Comparison of ENCODE assay signal across 21 mouse cellular contexts in the genomic region with DNA sequence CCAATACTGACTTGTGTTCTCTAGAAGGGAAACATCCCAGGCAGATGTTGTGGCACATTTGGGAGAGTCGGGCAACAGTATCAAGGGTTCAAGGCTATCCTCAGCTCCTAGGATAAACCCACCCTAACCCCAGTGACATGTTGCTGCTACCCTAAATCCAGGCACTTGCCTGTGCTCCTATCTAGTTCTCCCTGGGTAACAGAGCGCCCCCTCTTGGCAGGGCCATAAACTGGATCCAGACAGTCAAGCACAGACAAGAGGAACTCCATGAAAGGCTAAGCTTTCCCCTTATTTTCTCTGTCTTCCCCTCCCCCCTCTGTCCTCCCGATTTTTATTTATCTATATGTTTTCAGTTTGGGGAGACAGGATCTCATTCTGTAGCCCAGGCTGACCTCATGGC. TPM values are rescaled to one million over a fixed set of nuclear protein-coding genes. Genes with fewer than 3 reads are reported as not detected.
DNase-seq lines count a peak whose midpoint lies in the region; ATAC-seq and TF ChIP-seq lines count a peak whose summit lies in the region.
"Had no signal": no experiment of that assay in that cellular context is flagged by ENCODE, and none has a peak within 500 bp of the region (broad histone marks: within the 10 kb centered on the region; RNA-seq: fewer than 3 reads in every experiment).

No protein-coding gene starts in this region.

- TF ChIP-seq EP300 in lung, postnatal 0 days (IDR thresholded peaks at IDR 0.05): no peak

- TF ChIP-seq CTCF in intestine, postnatal 0 days (IDR thresholded peaks at IDR 0.05; ENCODE audit: low read depth): peak; percentile 46
- TF ChIP-seq CTCF in lung, postnatal 0 days (IDR thresholded peaks at IDR 0.05): peak; percentile 33
- TF ChIP-seq CTCF in small intestine, adult 2 months (IDR thresholded peaks at IDR 0.05; ENCODE audit: extremely low read depth, insufficient read length, insufficient replicate concordance, low read depth, low read length): peak; percentile 42; the same call in 1 of the 2 replicates

- ATAC-seq in intestine, postnatal 0 days: no peak
- no peak for ATAC-seq in intestine, embryonic 16.5 days
- ATAC-seq in lung, postnatal 0 days: no peak
- no peak for ATAC-seq in megakaryocyte-erythroid progenitor cell, adult 5-6 weeks (replicated peaks; ENCODE audit: low FRiP score, low TSS enrichment, poor library complexity, severe bottlenecking)

- no peak for TF ChIP-seq POLR2A in small intestine, adult 2 months (IDR thresholded peaks at IDR 0.05; ENCODE audit: low read depth, low read length)

- H3K9me3 ChIP-seq in intestine, postnatal 0 days (ENCODE audit: control insufficient read depth): no peaks in the 10 kb centered on the region
- no peaks in the 10 kb centered on the region for H3K9me3 ChIP-seq in intestine, embryonic 16.5 days (ENCODE audit: control insufficient read depth, low read length)
- no peaks in the 10 kb centered on the region for H3K9me3 ChIP-seq in lung, postnatal 0 days (ENCODE audit: low read length)
- H3K9me3 ChIP-seq: embryonic facial prominence, embryonic 15.5 days; forebrain, embryonic 12.5 days; limb, embryonic 13.5 days; midbrain, embryonic 12.5 days had no signal

- H3K4me2 ChIP-seq in intestine, postnatal 0 days (replicated peaks; ENCODE audit: low read depth): no peak overlapping the region
- no peak overlapping the region for H3K4me2 ChIP-seq in intestine, embryonic 16.5 days (ENCODE audit: low read depth, low read length)
- H3K4me2 ChIP-seq in lung, postnatal 0 days (replicated peaks; ENCODE audit: low read depth, low read length): no peak overlapping the region
- H3K4me2 ChIP-seq: embryonic facial prominence, embryonic 15.5 days; forebrain, embryonic 12.5 days; hindbrain, embryonic 14.5 days; limb, embryonic 13.5 days; midbrain, embryonic 12.5 days had no signal

- no peak overlapping the region for H3K4me3 ChIP-seq in intestine, postnatal 0 days (ENCODE audit: low read depth, low read length)
- no peak overlapping the region for H3K4me3 ChIP-seq in intestine, embryonic 16.5 days (ENCODE audit: low read length)
- no peak overlapping the region for H3K4me3 ChIP-seq in lung, postnatal 0 days (ENCODE audit: low read depth, low read length)
- no peak overlapping the region for H3K4me3 ChIP-seq in small intestine, adult 2 months (ENCODE audit: low read depth, low read length)
- H3K4me3 ChIP-seq: embryonic facial prominence, embryonic 15.5 days; forebrain, embryonic 12.5 days; limb, embryonic 13.5 days; midbrain, embryonic 12.5 days had no signal

- no peak for DNase-seq in lung, postnatal 0 days (ENCODE audit: low spot score)
- no peak for DNase-seq in lung, postnatal 36 days
- DNase-seq in NIH3T3 (ENCODE audit: low read depth): peak; percentile 17
- no peak for DNase-seq in layer of hippocampus, adult 8-10 months (ENCODE audit: low spot score in 2 of 2)
- DNase-seq: adrenal gland, adult 8-10 months; cerebellum, adult 2 months; heart, postnatal 10 days; lung, postnatal 14 days had no signal

- H3K36me3 ChIP-seq in intestine, postnatal 0 days (ENCODE audit: control insufficient read depth, insufficient read depth): no peaks in the 10 kb centered on the region
- H3K36me3 ChIP-seq in intestine, embryonic 16.5 days (ENCODE audit: control insufficient read depth, insufficient read depth, low read length): no peaks in the 10 kb centered on the region
- H3K36me3 ChIP-seq in lung, postnatal 0 days (ENCODE audit: insufficient read depth, low read length): no peaks in the 10 kb centered on the region
- H3K36me3 ChIP-seq in small intestine, adult 2 months (ENCODE audit: control insufficient read depth, insufficient read depth, low read length): no peaks in the 10 kb centered on the region
- H3K36me3 ChIP-seq: embryonic facial prominence, embryonic 15.5 days; forebrain, embryonic 12.5 days; limb, embryonic 13.5 days; midbrain, embryonic 12.5 days had no signal

- 58% methylated on average over 3 of the region's 3 CpGs for WGBS in intestine, postnatal 0 days
- WGBS in intestine, embryonic 16.5 days: 54% methylated on average over 3 of the region's 3 CpGs
- 55% methylated on average over 3 of the region's 3 CpGs for WGBS in lung, postnatal 0 days
- WGBS in small intestine, adult 2 months: 50% methylated on average over 3 of the region's 3 CpGs

- 0 out of 2 replicates have a peak, but pooled peaks cover 5% of the 10 kb centered on the region for H3K27me3 ChIP-seq in intestine, postnatal 0 days (replicated peaks; ENCODE audit: control insufficient read depth, insufficient read depth, low read length)
- H3K27me3 ChIP-seq in intestine, embryonic 16.5 days (replicated peaks; ENCODE audit: control insufficient read depth, insufficient read depth, low read length): 0 out of 2 replicates have a peak, but pooled peaks cover 4% of the 10 kb centered on the region
- H3K27me3 ChIP-seq in lung, postnatal 0 days (replicated peaks; ENCODE audit: insufficient read depth, low read length): no peaks in the 10 kb centered on the region
- H3K27me3 ChIP-seq in small intestine, adult 2 months (ENCODE audit: control insufficient read depth, insufficient read depth, low read length): no peaks in the 10 kb centered on the region
- H3K27me3 ChIP-seq: embryonic facial prominence, embryonic 15.5 days had no signal

- H3K4me1 ChIP-seq in intestine, postnatal 0 days (replicated peaks; ENCODE audit: control insufficient read depth, insufficient read depth, low read length): no peaks in the 10 kb centered on the region
- H3K4me1 ChIP-seq in intestine, embryonic 16.5 days (ENCODE audit: control insufficient read depth, insufficient read depth, low read length): peaks cover 6% of the 10 kb centered on the region; the same call in 1 of the 2 replicates
- H3K4me1 ChIP-seq in lung, postnatal 0 days (ENCODE audit: insufficient read depth, low read depth, low read length): no peaks in the 10 kb centered on the region
- no peaks in the 10 kb centered on the region; the same call in 1 of the 2 replicates for H3K4me1 ChIP-seq in small intestine, adult 2 months (ENCODE audit: control insufficient read depth, insufficient read depth, insufficient read length, low read length)

- no peak overlapping the region for H3K9ac ChIP-seq in intestine, postnatal 0 days (ENCODE audit: low read depth, low read length)
- H3K9ac ChIP-seq in intestine, embryonic 16.5 days (ENCODE audit: low read depth, low read length): no peak overlapping the region
- H3K9ac ChIP-seq in lung, postnatal 0 days (replicated peaks; ENCODE audit: low read depth): no peak overlapping the region
- H3K9ac ChIP-seq: embryonic facial prominence, embryonic 15.5 days; forebrain, embryonic 12.5 days; hindbrain, embryonic 14.5 days; limb, embryonic 13.5 days; midbrain, embryonic 12.5 days had no signal

- no peak overlapping the region for H3K27ac ChIP-seq in intestine, postnatal 0 days (ENCODE audit: low read depth, low read length)
- H3K27ac ChIP-seq in intestine, embryonic 16.5 days (ENCODE audit: low read length): no peak overlapping the region
- H3K27ac ChIP-seq in lung, postnatal 0 days (ENCODE audit: low read length): no peak overlapping the region
- H3K27ac ChIP-seq in small intestine, adult 2 months (ENCODE audit: insufficient read depth, low read depth, low read length): no peak overlapping the region
- H3K27ac ChIP-seq: embryonic facial prominence, embryonic 15.5 days; forebrain, embryonic 12.5 days; hindbrain, embryonic 14.5 days; limb, embryonic 13.5 days; midbrain, embryonic 12.5 days had no signal

RNA-seq across cellular contexts. Expression of a gene that starts 45.1 kb away (rescaled TPM):
- polyA plus RNA-seq in intestine, postnatal 0 days (2015; fragmentation: Nextera tagmentation; extraction: Ambion mirVana): not detected in 2 replicates
- polyA plus RNA-seq in intestine, embryonic 16.5 days (2015; fragmentation: Nextera tagmentation; extraction: Ambion mirVana): not detected in 2 replicates
- 0.18 and 0.25 TPM in 2 replicates for polyA plus RNA-seq in lung, postnatal 0 days (2015; fragmentation: Nextera tagmentation; extraction: Ambion mirVana)
- polyA plus RNA-seq in small intestine, adult 2 months (2012; rRNA removed): 0.24 TPM in 1 of 2 replicates, not detected in the other
- not detected in 2 replicates for total RNA-seq in megakaryocyte-erythroid progenitor cell, adult 5-6 weeks (2014; fragmentation: Nextera tagmentation)
- total RNA-seq in megakaryocyte-erythroid progenitor cell, adult 5-6 weeks (2017): not detected in 2 replicates
- total RNA-seq in layer of hippocampus, adult 8-10 months (2022): not detected
- total RNA-seq: adrenal gland, adult 8-10 months; gastrocnemius, adult 18-20 months; heart, adult 8-10 months; heart, postnatal 10 days had no signal
- polyA plus RNA-seq: cortical plate, adult 2 months; hindbrain, embryonic 14.5 days; kidney, embryonic 14.5 days had no signal
